Mouse (Mus musculus) mouse trophoblast stem cell (cell line): Measurements from ENCODE around the gene Rpl26.

Experiments used
- in situ Hi-C, 2 experiments: fragments of 300-500 bp; cut with MseI, MboI; formaldehyde crosslinking; loops; 2 replicates in 1 of 2; 3 replicates in 1 of 2; pipeline ENCODE4 v1.15.1; 2025

Rpl26 gene

DNA sequence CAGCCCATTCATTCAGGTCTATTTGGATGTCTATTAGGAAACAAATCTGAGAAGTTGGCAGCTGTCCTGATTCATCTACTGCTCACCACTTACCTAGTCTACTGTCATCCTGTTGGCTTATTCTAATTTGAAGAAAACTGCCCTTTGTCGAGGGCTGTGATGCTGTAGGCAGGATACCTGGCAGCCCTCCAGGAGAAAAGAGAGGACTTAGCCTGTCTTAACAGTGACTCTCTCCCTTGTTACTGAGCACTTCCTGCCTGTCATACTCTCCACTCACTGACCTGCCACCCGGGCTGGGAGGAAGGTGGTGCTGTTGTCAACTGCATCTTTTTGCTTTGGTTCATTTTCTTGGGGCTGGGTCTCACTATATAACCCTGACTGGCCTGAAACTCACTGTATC lies 10.8 kb upstream of the Rpl26 start:
- in situ Hi-C loops, result no loop called here

DNA sequence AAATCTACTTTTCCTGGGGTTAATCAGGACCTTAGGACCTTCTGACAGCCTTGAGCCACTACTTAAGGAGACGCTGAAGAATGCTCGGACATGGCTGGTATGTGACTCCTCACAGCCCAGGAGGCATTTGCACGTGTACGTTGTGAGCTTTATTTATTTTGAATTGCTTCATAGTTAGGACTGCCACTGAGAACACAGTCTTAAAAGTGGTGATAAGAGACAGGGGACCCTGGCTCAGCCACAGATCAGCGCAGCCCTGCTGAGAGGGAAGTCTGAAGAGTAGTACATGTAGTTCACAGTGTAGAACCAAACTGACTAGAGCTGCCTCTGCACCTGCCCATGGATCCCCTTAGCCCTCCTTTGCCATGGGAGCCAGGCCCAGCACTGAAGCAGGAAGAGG lies 9.6 kb upstream of the Rpl26 start:
- in situ Hi-C loops, result no loop called here

- in situ Hi-C loops, result no loop called here
These were observed 9.1 kb upstream of the Rpl26 start for GRCm38 (mm10) chr11:68892233-68892832.

DNA sequence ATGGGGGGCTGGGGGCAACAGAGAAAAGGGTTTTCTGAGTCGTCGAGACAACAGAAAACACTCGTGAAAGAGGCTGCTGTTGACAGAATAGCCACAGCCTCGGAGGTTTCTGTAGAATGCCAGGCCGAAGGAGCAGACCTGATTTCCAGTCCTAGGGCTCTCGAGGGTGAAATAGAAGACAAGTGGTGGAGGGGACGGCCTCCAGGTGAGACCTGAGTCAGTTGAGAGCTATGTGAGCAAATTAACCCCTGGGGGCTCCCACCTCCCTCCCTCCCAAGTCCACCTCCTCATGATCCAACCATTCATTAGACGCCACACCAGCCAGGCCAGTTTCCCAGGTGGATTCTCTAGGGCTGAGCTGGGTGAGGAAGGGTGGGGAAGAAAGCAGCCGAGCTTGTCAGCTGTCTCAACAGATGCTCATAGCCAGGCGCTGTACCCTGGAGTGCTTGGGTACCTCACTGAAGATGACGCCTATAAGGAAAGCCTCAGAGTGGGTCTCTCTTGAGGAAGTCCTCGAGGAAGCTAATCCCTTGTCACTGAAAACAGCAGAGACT lies 7.4 kb upstream of the Rpl26 start:
- in situ Hi-C loops, result no loop called here

DNA sequence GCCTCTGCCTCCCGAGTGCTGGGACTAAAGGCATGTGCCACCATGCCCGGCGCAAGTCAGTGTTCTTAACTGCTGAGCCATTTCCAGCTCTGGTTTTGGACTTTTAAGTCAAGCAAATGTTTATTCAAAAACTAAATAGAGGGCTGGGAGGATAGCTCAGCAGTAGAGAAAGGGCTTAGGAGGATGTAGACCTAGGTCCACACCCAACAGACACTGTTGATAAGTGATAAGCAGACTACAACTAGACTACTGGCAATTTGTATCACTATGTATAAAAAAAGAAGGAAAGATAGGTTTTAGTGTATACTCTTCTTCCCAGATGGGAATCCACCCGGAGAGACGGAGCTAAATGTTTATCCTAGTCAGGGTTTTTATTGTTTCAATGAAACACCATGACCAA lies 5.1 kb upstream of the Rpl26 start:
- in situ Hi-C loops, result no loop called here

GRCm38 (mm10) chr11:68897120-68897519 lies 4.3 kb upstream of the Rpl26 start:
- in situ Hi-C loops, result no loop called here

- in situ Hi-C loops, result no loop called here
These were observed 3.5 kb upstream of the Rpl26 start for GRCm38 (mm10) chr11:68897838-68898237.

GRCm38 (mm10) chr11:68898790-68899189 lies 2.6 kb upstream of the Rpl26 start:
- in situ Hi-C loops, result no loop called here

DNA sequence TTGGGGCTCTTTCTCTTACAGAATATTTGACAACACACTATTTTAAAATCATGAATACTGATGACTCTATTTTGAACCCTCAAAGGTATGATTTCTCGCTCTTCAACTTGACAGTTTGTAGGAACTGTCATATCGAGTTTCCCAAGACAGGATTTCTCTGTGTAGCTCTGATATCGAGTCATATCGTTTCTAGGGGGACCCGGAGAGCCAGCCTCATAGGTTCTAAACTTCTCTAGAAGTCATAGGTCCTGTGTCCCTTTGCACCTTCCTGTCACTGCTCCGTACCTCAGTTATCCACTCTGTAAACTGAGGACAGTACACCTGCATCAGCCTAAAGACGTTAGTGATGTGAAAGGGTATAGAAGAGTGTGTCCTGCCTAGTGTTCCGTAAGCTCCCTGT lies 1.6 kb upstream of the Rpl26 start:
- in situ Hi-C loops, result no loop called here

- in situ Hi-C loops, result no loop called here
These were observed 648 bp upstream of the Rpl26 start for GRCm38 (mm10) chr11:68900519-68901350.

- in situ Hi-C loops, result no loop called here
These were observed 623 bp downstream of the Rpl26 start for GRCm38 (mm10) chr11:68902047-68902364.

DNA sequence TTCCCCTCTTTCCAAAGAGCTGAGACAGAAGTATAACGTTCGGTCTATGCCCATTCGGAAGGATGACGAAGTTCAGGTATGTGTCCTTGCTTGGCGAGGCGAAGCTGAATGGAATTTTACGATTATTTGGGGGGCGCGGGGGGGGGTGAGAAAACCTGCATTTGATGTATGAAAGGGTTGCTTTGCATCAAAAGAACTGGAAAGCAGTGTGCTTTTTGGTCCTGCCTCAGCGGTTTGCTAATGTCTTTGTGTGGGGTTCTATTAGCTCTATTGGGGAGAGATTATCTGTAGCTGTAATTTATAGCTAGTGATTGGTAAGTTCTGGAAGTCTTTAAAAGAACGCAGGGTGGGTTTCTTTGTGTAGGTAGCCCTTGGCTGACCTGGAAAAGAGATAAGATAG lies 984 bp downstream of the Rpl26 start:
- in situ Hi-C loops, result no loop called here

- in situ Hi-C loops, result no loop called here
These were observed 1.4 kb downstream of the Rpl26 start for GRCm38 (mm10) chr11:68902823-68903222.

GRCm38 (mm10) chr11:68903775-68904174 lies 2.4 kb downstream of the Rpl26 start:
- in situ Hi-C loops, result no loop called here

GRCm38 (mm10) chr11:68904375-68905137 lies 3.2 kb downstream of the Rpl26 start:
- in situ Hi-C loops, result loop anchor here (5.0 kb wide), 1 partner anchor 78 kb away; no protein-coding TSS in a partner anchor

DNA sequence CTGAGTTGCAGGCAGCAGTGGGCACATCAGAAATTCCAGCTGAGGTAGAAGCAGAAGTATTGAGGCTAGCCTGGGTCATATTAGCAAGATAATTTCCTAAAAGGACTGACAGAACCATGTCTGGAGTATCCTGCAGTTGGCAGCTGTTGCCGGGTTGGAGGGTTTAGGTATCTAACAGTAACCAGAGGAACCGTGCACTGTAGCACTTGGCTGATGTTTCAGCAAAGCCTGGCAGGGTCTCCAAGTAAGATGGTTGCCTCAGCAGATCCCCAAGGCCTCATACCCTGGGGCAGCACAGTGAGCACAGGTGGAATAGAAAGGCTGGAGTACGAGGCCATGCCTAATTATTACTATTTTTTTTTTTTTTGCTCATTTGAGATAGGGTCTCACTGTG lies 3.8 kb downstream of the Rpl26 start:
- in situ Hi-C loops, result loop anchor here (5.0 kb wide), 1 partner anchor 77 kb away; no protein-coding TSS in a partner anchor

DNA sequence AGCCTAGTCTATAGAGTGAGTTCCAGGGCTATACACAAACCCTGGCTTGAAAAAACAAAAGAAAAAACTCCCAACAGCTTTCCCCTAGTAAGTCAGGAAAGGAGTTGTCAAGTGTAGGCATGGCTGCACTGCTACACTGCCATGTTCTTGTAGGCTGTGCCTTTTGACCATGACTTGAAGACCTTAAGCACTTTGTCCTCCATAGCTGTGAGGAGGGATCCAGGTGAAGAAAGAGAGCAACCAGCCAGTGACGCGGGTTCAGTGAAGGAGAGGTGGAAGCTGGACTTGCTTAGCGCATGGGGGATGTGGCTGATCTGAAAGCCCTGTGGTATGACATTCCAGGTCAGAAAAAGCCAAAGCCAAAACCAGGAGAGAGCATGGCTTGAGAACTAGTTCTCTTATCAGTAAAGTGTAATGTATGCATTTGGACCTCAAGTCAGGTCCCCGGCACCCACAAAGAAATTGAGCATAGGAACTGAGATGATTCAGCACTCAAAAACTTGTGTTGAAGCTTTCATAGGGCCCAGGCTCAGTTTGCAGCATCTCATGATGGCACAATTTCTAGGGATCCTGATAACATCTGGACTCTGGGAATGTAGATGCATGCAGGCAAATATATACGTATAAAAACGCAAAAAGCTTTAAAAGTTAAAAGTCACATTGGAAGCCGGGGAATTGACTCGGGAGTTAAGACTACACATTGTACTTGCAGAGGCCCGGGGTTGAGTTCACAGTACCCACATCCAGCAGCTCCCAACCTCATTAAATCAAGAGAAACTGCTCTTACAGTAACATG lies 4.5 kb downstream of the Rpl26 start:
- in situ Hi-C loops, result loop anchor here (5.0 kb wide), 1 partner anchor 76 kb away; no protein-coding TSS in a partner anchor

DNA sequence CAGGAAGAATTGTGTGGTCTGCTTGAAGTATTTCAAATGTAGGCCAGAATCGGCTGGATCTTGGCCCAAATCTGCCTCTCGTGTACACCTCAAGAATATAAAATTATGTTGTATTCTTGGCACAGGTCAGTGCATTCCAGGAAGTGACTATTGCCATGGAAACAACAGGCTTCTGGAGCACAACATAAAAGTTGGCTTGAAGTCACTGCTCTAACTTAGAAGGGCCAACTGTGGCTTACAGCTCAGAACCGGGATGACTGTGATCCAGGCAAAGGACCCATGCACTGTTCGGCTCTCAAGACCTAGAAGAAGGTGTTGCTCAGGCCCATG lies 5.0 kb downstream of the Rpl26 start:
- in situ Hi-C loops, result loop anchor here (5.0 kb wide), 1 partner anchor 76 kb away; no protein-coding TSS in a partner anchor

- in situ Hi-C loops, result loop anchor here (5.0 kb wide), 1 partner anchor 75 kb away; no protein-coding TSS in a partner anchor
These were observed 5.9 kb downstream of the Rpl26 start for GRCm38 (mm10) chr11:68907251-68907650.

DNA sequence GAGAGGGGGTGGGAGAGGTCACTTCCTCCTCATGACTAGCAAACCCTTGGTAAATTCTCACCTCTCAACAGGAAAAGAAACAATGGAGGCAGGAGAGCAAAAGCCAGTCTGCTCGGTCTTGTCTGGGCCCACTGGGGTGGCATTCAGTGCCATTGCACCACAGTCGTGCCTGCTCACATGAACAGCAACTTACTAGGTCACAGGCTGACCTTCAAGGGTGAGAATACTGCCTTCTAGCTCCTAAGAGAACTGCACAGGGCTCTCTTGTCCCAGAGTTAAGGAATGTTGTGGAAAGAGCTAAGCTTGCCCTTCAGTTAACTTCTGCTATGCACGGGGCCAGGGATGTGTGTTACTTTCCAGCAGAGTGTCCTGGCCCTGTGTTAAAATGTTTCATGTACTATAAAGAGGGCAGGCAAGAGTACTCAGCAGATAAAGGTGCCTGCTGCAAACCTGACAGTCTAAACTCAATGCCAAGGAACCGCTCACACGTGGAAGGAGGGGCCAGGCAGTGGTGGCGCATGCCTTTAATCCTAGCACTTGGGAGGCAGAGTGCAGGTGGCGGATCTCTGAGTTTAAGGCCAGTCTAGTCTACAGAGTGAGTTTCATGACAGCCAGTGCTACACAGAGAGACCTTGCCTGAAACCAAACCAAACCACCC lies 7.6 kb downstream of the Rpl26 start:
- in situ Hi-C loops, result loop anchor here (5.0 kb wide), 1 partner anchor 73 kb away; no protein-coding TSS in a partner anchor
